Mouse (Mus musculus): ENCODE measurements around the gene Iqgap3. TPM values are rescaled to one million over a fixed set of nuclear protein-coding genes. Genes with fewer than 3 reads are reported as not detected.

Gene Iqgap3
- total and polyA plus RNA-seq, 2 experiments from 2014 or later, result 1.2 to 5.4 TPM

GRCm38 (mm10) chr3:88163847-88164246, 82.1 kb downstream of the Iqgap3 start:
- DNase-seq (ENCODE audit: low spot score), result no peak
- 70% methylated on average over 3 of the region's 3 CpGs for WGBS

GRCm38 (mm10) chr3:88164263-88164662, 82.5 kb downstream of the Iqgap3 start:
- H3K36me3 ChIP-seq (ENCODE audit: insufficient read depth, low read length), result peaks cover 81% of the 10 kb centered on the region
- no peak for ATAC-seq (ENCODE audit: low FRiP score)
- WGBS, result 52% methylated on average over 3 of the region's 3 CpGs
- H3K27me3 ChIP-seq (ENCODE audit: insufficient read depth, low read length), result no peaks in the 10 kb centered on the region
- H3K9ac ChIP-seq (replicated peaks; ENCODE audit: low read length, poor library complexity, severe bottlenecking), result no peak overlapping the region
- no peaks in the 10 kb centered on the region for H3K9me3 ChIP-seq (ENCODE audit: low read length)
- H3K27ac ChIP-seq (ENCODE audit: low read depth, low read length), result no peak overlapping the region
- H3K4me2 ChIP-seq (ENCODE audit: low read depth, low read length, poor library complexity, severe bottlenecking), result no peak overlapping the region
- no peaks in the 10 kb centered on the region for H3K4me1 ChIP-seq (ENCODE audit: insufficient read depth, low read length)
- no peak for TF ChIP-seq CTCF (IDR thresholded peaks at IDR 0.05)
- no peak for DNase-seq (ENCODE audit: low spot score)
- H3K4me3 ChIP-seq (ENCODE audit: low read depth, low read length), result no peak overlapping the region

More at GRCm38 (mm10) chr3:88163847-88164246, 82.1 kb downstream of the Iqgap3 start:
- peaks cover 80% of the 10 kb centered on the region for H3K36me3 ChIP-seq (ENCODE audit: insufficient read depth, low read length)
- no peak for TF ChIP-seq CTCF (IDR thresholded peaks at IDR 0.05)
- H3K9ac ChIP-seq (replicated peaks; ENCODE audit: low read length, poor library complexity, severe bottlenecking), result no peak overlapping the region
- ATAC-seq (ENCODE audit: low FRiP score), result no peak
- no peaks in the 10 kb centered on the region for H3K4me1 ChIP-seq (ENCODE audit: insufficient read depth, low read length)
- no peak overlapping the region for H3K4me2 ChIP-seq (ENCODE audit: low read depth, low read length, poor library complexity, severe bottlenecking)
- no peaks in the 10 kb centered on the region for H3K27me3 ChIP-seq (ENCODE audit: insufficient read depth, low read length)
- H3K27ac ChIP-seq (ENCODE audit: low read depth, low read length), result no peak overlapping the region
- H3K9me3 ChIP-seq (ENCODE audit: low read length), result no peaks in the 10 kb centered on the region
- H3K4me3 ChIP-seq (ENCODE audit: low read depth, low read length), result no peak overlapping the region

DNA sequence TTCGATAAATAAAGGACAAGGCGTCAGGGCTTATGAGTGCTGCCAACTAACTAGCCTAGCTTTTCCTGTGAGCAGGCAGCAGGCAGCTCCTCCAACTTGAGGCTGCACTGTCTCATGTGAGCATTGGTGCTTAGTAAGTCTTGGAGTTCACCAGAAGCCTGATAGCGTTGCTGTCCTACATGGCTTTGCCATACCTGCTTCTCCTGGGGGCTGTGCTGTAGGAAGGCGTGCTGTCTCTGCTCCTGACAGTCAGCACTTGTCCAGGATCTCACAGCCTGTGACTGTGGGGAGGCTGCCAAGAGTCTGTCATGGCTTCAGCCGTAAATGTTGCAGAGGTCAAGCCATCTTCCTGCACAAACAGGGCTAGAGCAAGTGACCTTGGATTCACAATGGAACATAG, 84.3 kb downstream of the Iqgap3 start:
- DNase-seq (ENCODE audit: low spot score) (no peak), ATAC-seq (ENCODE audit: low FRiP score) (no peak)
- H3K36me3 ChIP-seq (ENCODE audit: insufficient read depth, low read length), result peaks cover 77% of the 10 kb centered on the region
- WGBS, result 87% methylated on average over 5 of the region's 5 CpGs
- H3K27ac ChIP-seq (ENCODE audit: low read depth, low read length), result no peak overlapping the region
- H3K9ac ChIP-seq (replicated peaks; ENCODE audit: low read length, poor library complexity, severe bottlenecking), result no peak overlapping the region
- H3K4me3 ChIP-seq (ENCODE audit: low read depth, low read length), result no peak overlapping the region
- H3K4me1 ChIP-seq (ENCODE audit: insufficient read depth, low read length), result no peaks in the 10 kb centered on the region
- H3K9me3 ChIP-seq (ENCODE audit: low read length), result no peaks in the 10 kb centered on the region
- no peak overlapping the region for H3K4me2 ChIP-seq (ENCODE audit: low read depth, low read length, poor library complexity, severe bottlenecking)
- no peaks in the 10 kb centered on the region for H3K27me3 ChIP-seq (ENCODE audit: insufficient read depth, low read length)
- TF ChIP-seq CTCF (IDR thresholded peaks at IDR 0.05), result no peak

GRCm38 (mm10) chr3:88170361-88170760, 88.6 kb downstream of the Iqgap3 start:
- H3K4me2 ChIP-seq (ENCODE audit: low read depth, low read length, poor library complexity, severe bottlenecking), result no peak overlapping the region
- H3K36me3 ChIP-seq (ENCODE audit: insufficient read depth, low read length), result peaks cover 56% of the 10 kb centered on the region
- no peaks in the 10 kb centered on the region for H3K9me3 ChIP-seq (ENCODE audit: low read length)
- H3K27me3 ChIP-seq (ENCODE audit: insufficient read depth, low read length), result no peaks in the 10 kb centered on the region
- no peak for TF ChIP-seq CTCF (IDR thresholded peaks at IDR 0.05)
- no peak overlapping the region for H3K27ac ChIP-seq (ENCODE audit: low read depth, low read length)
- no peak overlapping the region for H3K4me3 ChIP-seq (ENCODE audit: low read depth, low read length)
- ATAC-seq (ENCODE audit: low FRiP score) (no peak), DNase-seq (ENCODE audit: low spot score) (no peak)
- H3K9ac ChIP-seq (replicated peaks; ENCODE audit: low read length, poor library complexity, severe bottlenecking), result no peak overlapping the region
- no peaks in the 10 kb centered on the region for H3K4me1 ChIP-seq (ENCODE audit: insufficient read depth, low read length)
- 94% methylated on average over 5 of the region's 5 CpGs for WGBS

Other genes with a start within 250 kb of the Iqgap3 start
- not detected in 2 replicates for gene Sh2d2a, start 235.2 kb upstream of the Iqgap3 start, total RNA-seq (2014; rRNA removed)
- gene Sh2d2a, start 235.2 kb upstream of the Iqgap3 start, polyA plus RNA-seq (2015; fragmentation: Nextera tagmentation; extraction: Ambion mirVana), result not detected in 2 replicates
- 92.6 and 94.8 TPM in 2 replicates for gene Prcc, start 196.4 kb upstream of the Iqgap3 start, total RNA-seq (2014; rRNA removed)
- gene Prcc, start 196.4 kb upstream of the Iqgap3 start, polyA plus RNA-seq (2015; fragmentation: Nextera tagmentation; extraction: Ambion mirVana), result 21.1 and 24.3 TPM in 2 replicates
- gene Hdgf, start 175.7 kb upstream of the Iqgap3 start, total RNA-seq (2014; rRNA removed), result 86.5 and 89.7 TPM in 2 replicates
- gene Hdgf, start 175.7 kb upstream of the Iqgap3 start, polyA plus RNA-seq (2015; fragmentation: Nextera tagmentation; extraction: Ambion mirVana), result 135 and 139 TPM in 2 replicates
- gene Mrpl24, start 162.5 kb upstream of the Iqgap3 start, total RNA-seq (2014; rRNA removed), result 41.3 and 41.7 TPM in 2 replicates
- gene Mrpl24, start 162.5 kb upstream of the Iqgap3 start, polyA plus RNA-seq (2015; fragmentation: Nextera tagmentation; extraction: Ambion mirVana), result 37.2 and 39.7 TPM in 2 replicates
- gene Isg20l2, start 151.7 kb upstream of the Iqgap3 start, total RNA-seq (2014; rRNA removed), result 20.5 and 21.0 TPM in 2 replicates
- gene Isg20l2, start 151.7 kb upstream of the Iqgap3 start, polyA plus RNA-seq (2015; fragmentation: Nextera tagmentation; extraction: Ambion mirVana), result 13.6 and 14.7 TPM in 2 replicates
- 27.8 and 28.2 TPM in 2 replicates for gene Rrnad1, start 151.3 kb upstream of the Iqgap3 start, total RNA-seq (2014; rRNA removed)
- gene Rrnad1, start 151.3 kb upstream of the Iqgap3 start, polyA plus RNA-seq (2015; fragmentation: Nextera tagmentation; extraction: Ambion mirVana), result 17.6 and 19.1 TPM in 2 replicates
- gene Crabp2, start 133.3 kb upstream of the Iqgap3 start, total RNA-seq (2014; rRNA removed), result 19.2 and 27.1 TPM in 2 replicates
- 49.0 and 50.8 TPM in 2 replicates for gene Crabp2, start 133.3 kb upstream of the Iqgap3 start, polyA plus RNA-seq (2015; fragmentation: Nextera tagmentation; extraction: Ambion mirVana)
- gene Nes, start 110.9 kb upstream of the Iqgap3 start, total RNA-seq (2014; rRNA removed), result 22.4 and 37.1 TPM in 2 replicates
- 8.2 and 8.8 TPM in 2 replicates for gene Nes, start 110.9 kb upstream of the Iqgap3 start, polyA plus RNA-seq (2015; fragmentation: Nextera tagmentation; extraction: Ambion mirVana)
- gene Bcan, start 81.7 kb upstream of the Iqgap3 start, total RNA-seq (2014; rRNA removed), result 248 and 284 TPM in 2 replicates
- 180 and 212 TPM in 2 replicates for gene Bcan, start 81.7 kb upstream of the Iqgap3 start, polyA plus RNA-seq (2015; fragmentation: Nextera tagmentation; extraction: Ambion mirVana)
- 2.4 and 3.0 TPM in 2 replicates for gene Hapln2, start 54.4 kb upstream of the Iqgap3 start, total RNA-seq (2014; rRNA removed)
- 0.83 and 0.85 TPM in 2 replicates for gene Hapln2, start 54.4 kb upstream of the Iqgap3 start, polyA plus RNA-seq (2015; fragmentation: Nextera tagmentation; extraction: Ambion mirVana)
- 7.8 and 18.5 TPM in 2 replicates for gene Gpatch4, start 38.9 kb upstream of the Iqgap3 start, total RNA-seq (2014; rRNA removed)
- gene Gpatch4, start 38.9 kb upstream of the Iqgap3 start, polyA plus RNA-seq (2015; fragmentation: Nextera tagmentation; extraction: Ambion mirVana), result 32.3 and 35.7 TPM in 2 replicates
- gene Naxe, start 23.5 kb upstream of the Iqgap3 start, total RNA-seq (2014; rRNA removed), result 85.2 and 123 TPM in 2 replicates
- gene Naxe, start 23.5 kb upstream of the Iqgap3 start, polyA plus RNA-seq (2015; fragmentation: Nextera tagmentation; extraction: Ambion mirVana), result 166 and 176 TPM in 2 replicates
- gene Ttc24, start 3.7 kb upstream of the Iqgap3 start, total RNA-seq (2014; rRNA removed), result not detected in 2 replicates
- gene Ttc24, start 3.7 kb upstream of the Iqgap3 start, polyA plus RNA-seq (2015; fragmentation: Nextera tagmentation; extraction: Ambion mirVana), result not detected in 2 replicates
- 45.5 and 59.6 TPM in 2 replicates for gene Mef2d, start 60.4 kb downstream of the Iqgap3 start, total RNA-seq (2014; rRNA removed)
- 21.5 and 26.1 TPM in 2 replicates for gene Mef2d, start 60.4 kb downstream of the Iqgap3 start, polyA plus RNA-seq (2015; fragmentation: Nextera tagmentation; extraction: Ambion mirVana)
- gene Rhbg, start 172.7 kb downstream of the Iqgap3 start, total RNA-seq (2014; rRNA removed), result 0.94 and 1.0 TPM in 2 replicates
- 0.21 and 0.41 TPM in 2 replicates for gene Rhbg, start 172.7 kb downstream of the Iqgap3 start, polyA plus RNA-seq (2015; fragmentation: Nextera tagmentation; extraction: Ambion mirVana)
- not detected in 2 replicates for gene Gm38392, start 205.2 kb downstream of the Iqgap3 start, total RNA-seq (2014; rRNA removed)
- gene Gm38392, start 205.2 kb downstream of the Iqgap3 start, polyA plus RNA-seq (2015; fragmentation: Nextera tagmentation; extraction: Ambion mirVana), result 0.20 and 0.21 TPM in 2 replicates
- gene Tsacc, start 215.0 kb downstream of the Iqgap3 start, total RNA-seq (2014; rRNA removed), result 6.2 TPM in 1 of 2 replicates, not detected in the other
- gene Tsacc, start 215.0 kb downstream of the Iqgap3 start, polyA plus RNA-seq (2015; fragmentation: Nextera tagmentation; extraction: Ambion mirVana), result 5.2 and 7.9 TPM in 2 replicates
- gene Cct3, start 215.1 kb downstream of the Iqgap3 start, total RNA-seq (2014; rRNA removed), result 253 and 273 TPM in 2 replicates
- gene Cct3, start 215.1 kb downstream of the Iqgap3 start, polyA plus RNA-seq (2015; fragmentation: Nextera tagmentation; extraction: Ambion mirVana), result 372 and 391 TPM in 2 replicates
- gene Glmp, start 243.1 kb downstream of the Iqgap3 start, total RNA-seq (2014; rRNA removed), result 28.5 and 39.2 TPM in 2 replicates
- 106 and 109 TPM in 2 replicates for gene Glmp, start 243.1 kb downstream of the Iqgap3 start, polyA plus RNA-seq (2015; fragmentation: Nextera tagmentation; extraction: Ambion mirVana)